Mouse (Mus musculus) testis, postnatal 10 days (tissue): ENCODE data around the gene Cdk2ap2.
"Not testable (repeated sequence)": the region's sequence is repeated elsewhere in the genome, so short reads cannot be mapped to it uniquely, and the experiment has no call there.

Experiments
- DNase-seq: peaks from one replicate; pipeline ENCODE4 v3.0.0; 2021; ENCODE audit warnings: low spot score

Gene Cdk2ap2

DNA sequence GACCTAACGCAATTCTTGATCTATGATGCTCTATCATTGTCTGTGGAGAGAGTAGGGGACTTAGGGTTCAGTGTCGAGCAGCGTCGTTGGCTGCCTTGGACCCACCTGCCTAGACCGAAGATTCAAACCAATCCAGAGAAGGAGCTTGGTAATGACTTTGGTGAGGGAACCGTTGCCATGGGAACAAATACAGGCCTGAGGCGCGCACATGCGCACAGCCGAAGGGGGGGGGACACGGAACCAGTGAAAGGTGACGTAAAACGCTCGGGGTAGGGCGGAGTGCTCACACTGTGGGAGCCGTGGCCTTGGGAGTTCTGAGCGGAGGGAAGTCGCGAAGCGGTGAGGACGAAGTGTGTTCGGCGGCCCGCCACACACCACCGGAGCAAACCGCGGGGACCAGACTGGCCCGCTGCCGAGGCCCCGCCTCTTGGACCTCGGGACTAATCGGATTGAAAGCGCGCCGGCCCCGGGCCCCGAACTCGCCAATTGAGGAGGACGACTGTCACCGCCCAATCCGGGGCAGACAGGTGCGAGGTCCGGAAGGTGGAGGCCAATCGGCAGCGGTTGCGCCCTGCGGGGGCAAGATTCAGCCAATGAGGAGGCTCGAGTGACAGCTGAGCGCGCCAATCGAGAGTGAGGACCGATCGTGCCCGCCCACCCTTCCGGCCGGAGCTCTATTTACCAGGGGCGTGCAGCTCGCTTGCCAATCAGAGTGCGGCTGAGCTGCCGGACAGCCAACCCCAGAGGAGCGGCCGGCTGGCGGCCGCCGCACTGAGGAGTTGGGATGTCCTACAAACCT is at the start of gene Cdk2ap2:
TSS of gene Cdk2ap2 (plus strand) at position 541 of the 799 bp plus-strand sequence.
- DNase-seq: peak; percentile 99

DNA sequence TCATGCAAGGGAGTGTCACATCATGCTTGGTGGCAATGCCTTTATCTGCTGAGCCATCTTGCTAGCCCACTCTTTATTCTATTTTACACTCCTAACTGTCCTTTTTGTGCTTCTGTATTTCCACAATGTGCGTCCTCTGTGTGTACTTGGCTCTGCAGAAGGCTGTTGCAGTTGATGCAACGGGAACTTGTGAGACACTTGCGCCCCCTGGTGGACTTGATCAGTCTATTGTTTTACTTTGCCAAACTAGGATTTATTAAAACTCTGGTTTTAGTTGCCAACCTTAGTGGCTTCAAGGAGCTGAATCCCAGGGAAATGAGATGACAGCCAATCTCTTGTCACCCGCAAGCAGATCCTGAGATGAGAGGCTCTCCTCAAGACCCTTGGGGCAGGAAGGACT is 49.1 kb upstream of the Cdk2ap2 start:
- peak; percentile 93 for DNase-seq

DNA sequence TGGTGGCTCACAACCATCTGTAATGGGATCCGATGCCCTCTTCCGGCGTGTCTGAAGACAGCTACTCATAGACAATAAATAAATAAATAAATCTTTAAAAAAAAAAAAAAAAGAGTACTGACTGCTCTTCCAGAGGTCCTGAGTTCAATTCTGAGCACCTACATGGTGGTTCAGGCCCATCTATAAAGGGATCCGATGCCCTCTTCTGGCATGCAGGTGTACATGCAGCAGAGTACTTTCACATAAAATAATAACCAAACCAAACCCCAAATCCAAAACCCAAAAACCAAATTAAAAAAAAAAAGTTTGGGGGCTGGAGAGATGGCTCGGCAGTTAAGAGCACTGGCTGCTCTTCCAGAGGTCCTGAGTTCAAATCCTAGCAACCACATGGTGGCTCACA is 47.9 kb upstream of the Cdk2ap2 start:
- not testable (repeated sequence) for DNase-seq

DNA sequence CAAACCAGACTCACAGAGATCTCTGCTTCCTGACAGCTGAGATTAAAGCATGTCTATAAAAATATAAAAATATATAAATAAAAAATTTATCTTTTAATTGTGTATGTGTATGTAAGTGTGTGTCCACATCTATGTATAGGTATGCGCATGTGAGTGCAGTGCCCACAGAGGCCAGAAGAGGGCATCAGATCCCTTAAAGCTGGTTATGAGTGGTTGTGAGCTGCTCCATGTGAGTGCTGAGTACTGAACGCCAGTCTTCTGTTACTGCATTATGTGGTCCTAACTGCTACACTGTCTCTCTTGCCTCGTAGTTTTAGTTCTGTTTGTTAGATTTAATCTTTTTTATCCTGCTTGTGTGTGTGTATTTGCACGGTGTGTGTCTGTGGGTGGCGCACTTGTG is 46.0 kb upstream of the Cdk2ap2 start:
- no peak for DNase-seq

DNA sequence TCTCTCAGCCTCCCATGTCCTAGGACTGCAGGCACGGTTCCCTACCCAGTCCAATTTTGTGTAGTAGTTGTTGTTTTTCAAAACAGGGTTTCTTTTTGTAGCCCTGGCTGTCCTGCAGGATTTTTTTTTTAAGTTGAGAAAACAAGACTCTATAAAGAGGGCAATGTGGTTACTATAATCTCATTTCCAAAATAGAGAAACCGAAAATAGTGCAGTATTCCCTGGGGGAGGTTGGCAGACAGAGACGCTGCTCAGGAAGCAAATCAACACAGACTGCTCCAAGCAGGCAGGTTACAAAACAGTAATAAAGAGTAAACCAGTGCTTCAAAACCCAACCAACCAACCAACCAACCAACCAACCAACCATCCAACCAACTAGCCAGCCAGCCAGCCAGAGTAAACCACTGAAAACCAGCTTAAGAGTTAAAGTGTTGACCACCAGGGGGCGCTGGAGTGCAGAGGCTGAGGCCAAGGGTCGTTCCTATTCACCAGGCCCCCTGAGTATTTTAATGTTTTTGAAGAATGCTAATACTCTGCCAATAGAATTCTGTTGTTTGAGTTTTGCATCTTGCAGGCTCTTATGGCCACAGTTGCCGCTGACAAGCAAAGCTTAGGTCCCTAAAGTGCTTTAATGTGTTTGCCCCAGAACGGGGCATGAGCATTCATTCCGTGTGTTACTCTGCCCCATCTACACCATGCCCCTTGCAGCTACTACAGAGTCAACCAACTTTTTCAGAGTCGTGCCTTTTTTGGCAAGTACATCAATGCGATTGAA is 45.1 kb upstream of the Cdk2ap2 start:
- DNase-seq: peak; percentile 92

DNA sequence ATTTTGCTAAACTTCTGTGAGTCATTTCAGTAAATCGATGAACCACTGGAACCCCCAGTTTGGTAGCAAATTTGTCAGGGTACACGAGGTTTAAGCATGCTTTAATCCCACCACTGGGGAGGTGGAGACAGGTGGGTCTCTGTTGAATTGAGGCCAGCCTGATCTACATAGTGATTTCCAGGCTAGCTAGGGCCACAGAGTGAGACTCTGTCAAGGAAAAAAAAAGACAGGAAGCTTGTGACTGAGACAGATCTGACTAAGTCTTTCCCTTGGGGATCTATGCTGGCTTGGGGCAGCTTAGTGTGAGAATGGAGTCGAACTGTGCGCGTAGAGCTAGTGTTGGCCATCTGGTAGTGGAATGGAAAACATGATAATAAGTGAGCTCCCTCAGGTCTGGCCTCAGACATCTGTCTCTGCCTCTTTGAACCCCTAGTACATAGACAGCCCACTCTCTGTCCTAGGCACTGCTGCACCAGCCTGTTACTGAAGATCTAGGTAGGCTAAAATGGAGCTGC is 44.4 kb upstream of the Cdk2ap2 start:
- DNase-seq: peak; percentile 30

DNA sequence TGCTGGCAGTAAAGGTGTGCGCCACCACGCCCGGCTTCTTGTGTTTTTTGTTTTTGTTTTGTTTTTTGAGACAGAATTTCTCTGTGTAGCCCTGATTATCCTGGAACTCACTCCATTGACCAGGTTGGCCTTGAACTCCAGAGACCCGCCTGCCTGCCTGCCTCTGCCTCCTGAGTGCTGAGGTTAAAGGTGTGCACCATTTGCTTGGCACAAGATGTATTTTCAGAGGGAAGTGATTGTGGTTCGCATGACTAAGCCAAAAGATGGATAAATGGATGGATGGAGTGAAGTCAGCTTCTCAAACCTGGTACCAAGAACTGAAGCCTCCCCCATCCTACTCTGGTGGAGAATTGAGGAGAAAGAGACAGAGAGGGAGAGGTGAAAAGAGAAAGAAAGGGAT is 42.4 kb upstream of the Cdk2ap2 start:
- DNase-seq: peak; percentile 35

DNA sequence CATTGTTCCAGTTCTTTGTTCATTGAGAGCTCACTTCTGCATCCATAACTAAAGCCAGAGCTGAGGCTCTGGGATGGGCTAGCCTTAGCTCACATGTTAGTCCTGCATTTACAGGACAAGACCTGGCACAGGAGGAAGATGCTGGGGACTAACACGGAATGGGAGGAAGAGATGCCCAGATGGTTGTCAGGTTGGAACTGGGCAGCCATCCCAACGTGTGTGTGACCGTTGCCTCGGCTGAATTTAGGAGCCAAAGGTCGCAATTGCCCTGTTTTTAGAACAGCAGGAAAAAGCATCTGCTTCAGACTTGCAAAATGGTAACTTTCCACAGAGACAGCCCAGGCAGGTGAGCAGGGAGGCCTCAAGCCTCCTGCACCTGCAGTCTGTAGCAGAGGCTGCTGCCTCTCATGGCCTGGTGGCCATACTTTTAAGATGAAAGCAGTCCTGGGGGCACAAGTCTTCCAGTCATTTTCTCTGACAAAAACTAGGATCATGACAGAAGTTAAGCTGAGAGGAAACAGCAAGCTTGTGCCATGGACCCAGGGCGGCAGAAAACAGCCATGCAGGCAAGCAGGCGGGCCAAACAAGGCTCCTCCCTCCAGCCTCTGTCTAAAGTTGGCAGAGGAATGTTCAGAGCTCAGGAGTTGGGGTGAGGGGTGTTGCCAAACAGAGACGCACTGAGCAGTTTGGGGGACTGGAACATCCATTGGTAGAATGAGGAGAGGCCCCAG is 41.6 kb upstream of the Cdk2ap2 start:
- DNase-seq: peak; percentile 39

DNA sequence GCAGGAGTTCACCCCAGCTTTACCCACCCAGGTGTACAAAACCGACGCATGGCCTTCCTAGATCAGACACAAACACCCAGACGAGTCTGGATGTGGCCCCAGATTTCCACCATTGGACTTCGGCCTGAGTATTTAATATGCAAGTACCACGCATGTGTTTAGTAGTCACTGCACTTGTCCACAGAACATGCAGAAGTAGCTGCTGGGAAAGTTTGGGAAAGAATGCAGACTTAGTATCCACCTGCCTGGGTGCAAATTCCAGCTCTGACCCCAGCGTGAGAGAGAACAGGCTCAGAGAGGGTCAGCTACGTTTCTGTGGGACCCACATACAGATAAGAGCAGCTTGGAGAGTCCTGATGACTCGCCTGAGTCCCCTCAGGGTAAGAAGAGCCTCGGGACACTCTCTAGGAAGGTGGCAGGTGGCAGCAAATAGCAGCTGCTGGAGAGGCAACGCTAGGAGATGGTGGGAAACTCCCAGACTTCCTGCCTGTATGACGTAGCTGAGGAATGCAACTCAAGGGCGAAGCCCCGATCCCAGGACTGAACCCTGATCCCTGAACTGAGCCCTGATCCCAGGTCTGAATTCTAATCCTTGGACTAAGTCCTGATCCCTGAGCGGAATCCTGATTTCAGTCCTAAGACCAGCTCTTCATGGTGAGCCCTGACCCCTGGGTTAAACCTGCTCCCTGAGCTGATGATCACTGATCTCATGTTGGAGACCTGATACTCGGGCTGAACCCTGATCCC is 40.9 kb upstream of the Cdk2ap2 start:
- DNase-seq: peak; percentile 34

DNA sequence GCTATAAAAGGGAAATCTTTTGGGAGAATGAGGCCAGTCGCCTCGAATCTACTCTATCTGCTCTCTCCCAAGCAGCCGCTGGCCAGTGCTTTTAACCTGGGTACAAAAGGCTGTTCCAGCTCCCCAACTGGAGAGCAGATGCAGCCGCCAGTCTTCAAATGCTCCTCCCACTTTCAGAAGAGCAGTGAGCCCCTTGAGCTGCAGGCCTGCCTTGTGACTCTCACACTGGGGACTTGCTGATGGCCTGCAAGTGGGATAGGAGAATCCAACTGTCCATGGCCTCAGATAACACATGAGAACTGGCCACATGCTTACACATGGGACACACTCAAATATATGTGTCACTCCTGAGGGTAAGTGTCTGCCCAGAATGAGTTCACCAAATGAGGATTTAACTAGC is 40.3 kb upstream of the Cdk2ap2 start:
- peak; percentile 39 for DNase-seq

DNA sequence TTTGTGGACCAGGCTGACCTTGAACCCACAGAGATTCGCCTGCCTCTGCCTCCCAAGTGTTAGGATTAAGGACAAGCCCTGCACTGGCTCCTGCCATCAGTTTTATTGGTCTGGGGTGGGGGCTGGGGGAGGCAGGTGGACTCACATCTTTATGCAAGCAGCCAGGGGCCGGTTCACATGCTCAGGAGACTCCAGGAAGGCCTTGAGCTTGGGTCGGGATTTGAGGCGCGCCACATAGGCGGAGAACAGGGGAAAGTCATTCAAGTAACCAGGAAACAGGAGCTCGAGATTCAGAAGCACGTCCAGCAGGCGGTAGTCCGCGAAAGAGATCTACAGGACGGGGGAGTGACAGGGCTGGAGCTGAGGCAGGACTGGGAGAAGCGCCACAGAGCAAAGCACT is 39.6 kb upstream of the Cdk2ap2 start:
- no peak for DNase-seq

DNA sequence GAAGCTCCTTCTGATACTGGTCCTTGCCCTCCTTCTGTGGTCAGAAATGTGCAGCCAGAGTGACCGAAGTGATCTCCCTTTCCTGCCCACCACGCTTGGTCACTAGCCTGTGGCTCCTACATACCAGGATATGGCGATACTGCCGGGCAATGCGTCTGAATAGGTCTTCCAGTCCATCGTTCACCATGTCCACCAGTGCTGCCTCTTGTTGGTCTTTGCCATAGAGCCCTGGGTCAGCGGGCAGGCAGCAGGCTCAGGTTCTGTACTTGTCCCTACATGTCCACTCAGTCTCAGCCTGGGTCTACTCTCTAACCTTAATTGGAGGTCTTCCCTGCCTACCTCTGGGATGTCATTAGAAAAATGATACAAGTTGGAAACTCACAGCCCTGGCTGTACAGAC is 39.0 kb upstream of the Cdk2ap2 start:
- DNase-seq: peak; percentile 38

DNA sequence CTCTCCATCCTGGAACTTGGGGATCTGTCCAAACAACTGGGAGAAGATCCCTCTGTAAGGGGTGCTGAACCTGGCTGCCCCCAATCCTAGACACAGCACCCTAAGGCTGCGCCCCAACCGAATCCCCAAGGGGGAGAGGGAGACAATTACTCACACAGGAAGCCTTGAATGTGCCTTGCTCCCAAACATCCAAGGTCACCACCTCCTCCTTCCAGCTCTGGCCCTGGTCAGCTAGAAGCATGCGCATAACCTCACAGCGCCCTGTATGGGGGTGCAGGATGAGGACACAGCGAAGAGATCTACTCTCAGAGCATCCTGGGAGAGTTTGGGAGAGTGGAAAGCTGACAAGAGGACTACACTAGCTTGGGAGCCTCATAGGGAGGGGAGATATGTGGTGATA is 38.4 kb upstream of the Cdk2ap2 start:
- DNase-seq: peak; percentile 39

DNA sequence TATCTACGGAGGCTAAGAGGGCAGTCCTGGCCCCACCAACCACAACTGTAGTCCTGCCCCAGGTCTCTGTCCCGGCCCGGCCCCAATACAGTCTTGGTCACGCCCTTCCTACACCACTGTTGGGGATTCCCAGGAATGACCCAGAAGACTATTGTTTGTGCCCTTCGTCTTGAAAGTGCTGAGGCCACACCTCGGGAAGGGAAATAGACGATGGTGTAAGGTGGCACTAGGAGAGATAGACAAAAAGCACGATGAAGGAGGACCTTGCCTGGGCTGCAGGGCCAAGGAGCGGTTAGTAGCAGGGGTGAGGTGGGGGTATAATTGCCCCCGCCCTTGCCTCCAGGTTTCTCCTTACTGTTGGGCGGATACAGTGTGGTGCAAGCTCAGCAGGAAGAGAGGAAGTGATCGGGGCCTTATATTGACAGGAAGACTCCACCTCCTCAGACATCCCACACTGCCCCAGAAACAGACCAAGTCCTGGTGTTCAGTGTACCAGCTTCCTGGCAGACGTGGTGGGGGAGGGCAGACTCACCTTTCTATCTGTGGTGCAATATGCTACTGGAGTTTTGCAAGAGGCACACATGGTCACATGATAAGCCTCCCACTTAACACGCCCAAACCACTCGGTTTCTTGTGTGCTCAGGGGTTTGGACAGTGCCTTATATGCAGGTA is 37.8 kb upstream of the Cdk2ap2 start, which contains the start of gene Gstp3:
TSS of gene Gstp3 (minus strand) at position 501 of the 672 bp plus-strand sequence.
- peak; percentile 38 for DNase-seq

DNA sequence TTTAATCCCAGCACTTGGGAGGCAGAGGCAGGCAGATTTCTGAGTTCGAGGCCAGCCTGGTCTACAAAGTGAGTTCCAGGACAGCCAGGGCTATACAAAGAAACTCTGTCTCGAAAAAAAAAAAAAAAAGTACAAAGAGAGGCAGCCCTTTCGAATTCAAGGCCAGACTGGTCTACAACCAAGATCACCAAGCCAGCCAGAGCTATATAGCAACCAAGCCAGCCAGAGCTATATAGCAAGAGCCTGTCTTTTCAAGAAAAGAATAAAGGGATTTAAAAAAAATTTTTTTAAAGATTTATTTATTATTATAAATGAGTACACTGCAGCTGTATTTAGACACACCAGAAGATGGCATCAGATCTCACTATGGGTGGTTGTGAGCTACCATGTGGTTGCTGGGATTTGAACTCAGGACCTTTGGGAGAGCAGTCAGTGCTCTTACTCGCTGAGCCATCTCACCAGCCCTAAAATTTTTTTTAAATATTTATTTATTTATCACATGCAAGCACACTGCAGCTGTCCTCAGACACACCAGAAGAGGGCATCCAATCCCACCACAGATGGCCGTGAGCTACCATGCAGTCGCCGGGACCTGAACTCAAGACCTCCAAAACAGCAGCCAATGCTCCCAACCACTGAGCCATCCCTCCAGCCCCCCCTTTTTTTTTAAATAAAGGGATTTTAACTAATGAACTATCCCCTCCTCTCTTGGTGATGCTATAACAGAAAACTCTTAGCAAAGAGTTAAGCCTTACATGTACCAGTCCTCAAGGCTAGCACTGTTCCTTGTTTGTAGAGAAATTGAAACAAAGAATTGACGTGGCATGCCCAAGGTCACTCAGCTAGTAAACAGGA is 36.7 kb upstream of the Cdk2ap2 start:
- peak; percentile 40 for DNase-seq

DNA sequence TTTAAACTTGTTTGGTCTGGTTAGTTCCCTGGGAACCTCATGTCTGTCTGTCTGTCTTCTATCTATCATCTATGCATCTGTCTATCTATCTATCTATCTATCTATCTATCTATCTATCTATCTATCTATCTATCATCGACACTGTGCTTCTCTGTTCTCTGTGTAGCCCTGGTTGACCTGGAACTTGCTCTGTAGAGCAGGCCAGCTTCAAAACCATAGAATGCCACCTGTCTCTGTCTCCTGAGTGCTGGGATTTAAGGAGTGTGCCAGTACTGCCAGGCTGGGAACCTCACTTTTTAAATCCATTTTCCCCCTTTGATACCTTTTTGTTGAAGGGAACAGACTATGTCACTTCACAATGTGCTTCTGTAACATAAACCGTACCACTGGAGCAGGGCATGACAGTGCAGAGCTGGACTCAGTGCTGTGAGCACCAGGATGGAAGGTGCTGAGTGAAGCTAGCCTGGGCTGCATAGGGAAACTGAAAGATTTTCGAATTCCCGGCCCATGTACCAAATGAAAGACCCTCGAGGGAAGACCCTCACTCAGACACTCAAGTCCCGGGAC is 36.0 kb upstream of the Cdk2ap2 start:
- DNase-seq: no peak

DNA sequence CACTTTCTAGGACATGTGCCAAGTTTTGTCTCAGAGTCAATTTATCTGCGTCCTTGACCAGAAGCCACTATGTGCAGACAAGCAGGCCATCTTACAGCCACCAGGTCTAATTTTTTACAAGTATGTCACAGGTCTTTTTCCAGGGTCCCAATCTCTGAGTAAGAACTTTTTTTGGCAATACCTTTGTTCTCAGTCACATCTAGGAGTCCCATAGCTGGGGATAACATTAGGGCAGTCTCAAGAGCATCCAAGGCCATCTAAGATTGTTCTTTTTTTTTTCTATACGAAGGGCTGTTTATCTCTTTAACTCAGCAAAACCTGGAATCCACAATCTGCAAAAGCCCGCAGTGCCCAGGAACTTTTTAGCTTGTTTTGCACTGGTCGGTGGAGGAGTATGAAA is 33.6 kb upstream of the Cdk2ap2 start:
- not testable (repeated sequence) for DNase-seq

DNA sequence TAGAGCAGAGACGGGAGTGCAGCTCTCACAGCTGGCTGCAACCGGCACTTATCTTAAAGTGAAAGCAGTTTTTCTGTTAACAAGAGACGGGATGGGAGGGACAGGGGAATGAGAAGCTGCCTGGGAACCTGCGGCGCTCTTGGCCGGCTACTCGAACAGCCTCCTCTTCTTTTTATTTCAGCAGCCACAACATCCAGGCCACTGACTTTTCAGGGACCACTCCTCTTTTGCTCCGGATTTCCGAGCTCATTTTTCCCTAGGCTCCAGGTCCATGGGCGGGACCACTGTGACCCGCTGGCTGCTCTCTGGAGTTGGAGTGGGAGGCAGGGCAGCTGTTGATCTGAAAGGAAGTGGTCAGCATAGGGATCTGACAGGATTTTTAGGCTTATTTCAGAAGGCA is 32.5 kb upstream of the Cdk2ap2 start:
- DNase-seq: not testable (repeated sequence)

DNA sequence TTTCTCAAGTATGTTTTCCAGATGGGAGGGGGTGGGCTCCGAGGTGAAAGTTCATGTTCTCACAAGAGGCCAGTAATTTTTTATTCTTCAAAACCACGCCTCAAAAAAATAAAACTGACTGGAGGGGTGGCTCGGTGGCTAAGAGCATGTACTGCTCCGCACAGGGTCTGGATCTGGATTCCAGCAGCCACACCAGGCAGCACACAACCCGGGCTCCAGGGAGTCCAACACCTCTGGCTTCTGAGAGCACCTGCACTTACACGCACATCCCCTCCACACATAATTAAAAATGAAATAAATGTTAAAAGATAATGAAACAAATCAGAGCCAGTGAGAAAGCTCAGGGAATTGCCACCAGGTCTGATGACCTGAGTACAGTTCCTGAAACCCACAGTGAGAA is 30.7 kb upstream of the Cdk2ap2 start:
- peak; percentile 33 for DNase-seq

DNA sequence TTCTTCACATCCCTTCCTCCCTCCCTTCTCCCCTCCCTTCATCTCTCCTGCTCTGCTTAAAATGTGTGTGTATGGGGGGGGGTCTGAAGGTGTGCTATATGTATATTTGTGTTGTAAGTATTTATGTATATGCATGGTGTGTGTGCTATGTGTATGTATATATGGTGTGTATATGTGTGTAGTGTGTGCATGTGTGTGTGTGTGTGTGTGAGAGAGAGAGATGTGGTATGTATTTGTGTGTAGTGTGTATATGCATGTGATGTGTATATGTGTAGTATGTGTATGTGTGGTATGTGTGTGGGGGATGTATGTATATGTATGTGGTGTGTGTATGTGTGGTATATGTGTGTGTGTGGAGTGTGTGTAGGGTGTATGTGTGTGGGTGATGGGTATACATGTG is 30.1 kb upstream of the Cdk2ap2 start:
- no peak for DNase-seq
